Mouse (Mus musculus) hindbrain, embryonic 13.5 days (tissue): ENCODE measurements around the gene Lonp2. TPM values are rescaled to one million over a fixed set of nuclear protein-coding genes. Genes with fewer than 3 reads are reported as not detected.

Experiments
- ATAC-seq: fragments of 200-750 bp; cut with Nextera tagmentation; 2 replicates; pipeline ENCODE4 v1.8.0; 2017; ENCODE audit warnings: moderate TSS enrichment; ENCODE audit not compliant: low FRiP score
- H3K27ac ChIP-seq: fragments of 300-500 bp; sonication (generic); 2 replicates; pipeline ENCODE4 v1.5.1; 2015; ENCODE audit warnings: inconsistent platforms, mild to moderate bottlenecking, moderate library complexity
- H3K27me3 ChIP-seq: fragments of 300-500 bp; sonication (generic); 2 replicates; pipeline ENCODE4 v1.6.1; 2015; ENCODE audit warnings: mild to moderate bottlenecking, inconsistent platforms
- H3K36me3 ChIP-seq: fragments of 300-500 bp; sonication (generic); 2 replicates; pipeline ENCODE4 v1.6.1; 2015; ENCODE audit warnings: mild to moderate bottlenecking, inconsistent platforms
- H3K4me1 ChIP-seq: fragments of 300-500 bp; sonication (generic); replicated peaks from 2 replicates; pipeline ENCODE4 v1.6.1; 2015; ENCODE audit warnings: inconsistent platforms
- H3K4me2 ChIP-seq: fragments of 300-500 bp; sonication (generic); 2 replicates; pipeline ENCODE4 v1.6.1; 2015; ENCODE audit warnings: inconsistent platforms, mild to moderate bottlenecking, moderate library complexity
- H3K4me3 ChIP-seq: fragments of 300-500 bp; sonication (generic); 2 replicates; pipeline ENCODE4 v1.5.1; 2015; ENCODE audit warnings: mild to moderate bottlenecking, inconsistent platforms
- H3K9ac ChIP-seq: fragments of 300-500 bp; sonication (generic); 2 replicates; pipeline ENCODE4 v1.6.1; 2015; ENCODE audit warnings: mild to moderate bottlenecking, inconsistent platforms
- H3K9me3 ChIP-seq: fragments of 300-500 bp; sonication (generic); 2 replicates; pipeline ENCODE4 v1.6.1; 2016; ENCODE audit warnings: inconsistent platforms
- WGBS: fragments of 180-500 bp; shearing (Covaris S2); methylation state at CpG from one replicate; pipeline ENCODE4 v1.1.7; 2015; 5-methylcytosine and 5-hydroxymethylcytosine counted together
- polyA plus RNA-seq: library from polyadenylated mRNA; unstranded; fragments of >200 nt; fragmentation: Nextera tagmentation; extraction: Ambion mirVana; gene quantifications from 2 replicates; pipeline ENCODE4 v1.2.1, GENCODE M21; 2015

Lonp2 gene
- polyA plus RNA-seq, 1 experiment from 2014 or later, result 92.4 TPM

- peak overlapping the region; percentile 78 for H3K4me2 ChIP-seq
- no peaks in the 10 kb centered on the region for H3K27me3 ChIP-seq
- WGBS, result 7% methylated on average over 18 of the region's 18 CpGs
- H3K4me3 ChIP-seq, result peak overlapping the region; percentile 85
- no peak for ATAC-seq
- H3K4me1 ChIP-seq, result peaks cover 40% of the 10 kb centered on the region
- H3K27ac ChIP-seq, result peak overlapping the region; percentile 99
- peak overlapping the region; percentile 98 for H3K9ac ChIP-seq
- no peaks in the 10 kb centered on the region for H3K9me3 ChIP-seq
- H3K36me3 ChIP-seq, result no peaks in the 10 kb centered on the region
These were observed 120.7 kb downstream of the Lonp2 start for GRCm38 (mm10) chr8:86744313-86745220.

- Histone ChIP-seq H3K27me3 (no peaks in the 10 kb centered on the region), H3K4me2 (peak within 1 kb of the TSS; percentile 78), H3K9ac (peak within 1 kb of the TSS; percentile 98), H3K4me1 (peaks cover 40% of the 10 kb centered on the region), H3K4me3 (peak within 1 kb of the TSS; percentile 85), H3K36me3 (no peaks in the 10 kb centered on the region), H3K9me3 (no peaks in the 10 kb centered on the region), H3K27ac (peak within 1 kb of the TSS; percentile 99)
- WGBS, result 0% methylated on average over 61 of the region's 88 CpGs
- ATAC-seq, result peak; percentile 84
These were observed 121.5 kb downstream of the Lonp2 start, which contains the start of the genes Gm10638 and Siah1a for GRCm38 (mm10) chr8:86745221-86745934. Gene Gm10638, plus strand, starts transcription at chr8:86745699. Gene Siah1a, minus strand, starts transcription at chr8:86745934.

- peaks cover 40% of the 10 kb centered on the region for H3K4me1 ChIP-seq
- H3K4me3 ChIP-seq, result peak overlapping the region; percentile 85
- H3K9ac ChIP-seq, result peak overlapping the region; percentile 98
- H3K4me2 ChIP-seq, result peak overlapping the region; percentile 78
- H3K9me3 ChIP-seq, result no peaks in the 10 kb centered on the region
- ATAC-seq, result peak; percentile 88
- H3K27me3 ChIP-seq, result no peaks in the 10 kb centered on the region
- H3K27ac ChIP-seq, result peak overlapping the region; percentile 99
- H3K36me3 ChIP-seq, result no peaks in the 10 kb centered on the region
- under 1% methylated on average over 48 of the region's 70 CpGs for WGBS
These were observed 122.1 kb downstream of the Lonp2 start for GRCm38 (mm10) chr8:86745935-86746441.

- peak overlapping the region; percentile 98 for H3K9ac ChIP-seq
- no peaks in the 10 kb centered on the region for H3K36me3 ChIP-seq
- peak overlapping the region; percentile 78 for H3K4me2 ChIP-seq
- ATAC-seq, result peak; percentile 49
- peaks cover 37% of the 10 kb centered on the region for H3K4me1 ChIP-seq
- H3K9me3 ChIP-seq, result no peaks in the 10 kb centered on the region
- no peaks in the 10 kb centered on the region for H3K27me3 ChIP-seq
- H3K4me3 ChIP-seq, result peak overlapping the region; percentile 85
- peak overlapping the region; percentile 99 for H3K27ac ChIP-seq
- whole genome bisulfite sequencing, result 1% methylated on average over 11 of the region's 11 CpGs
These were observed 122.7 kb downstream of the Lonp2 start for GRCm38 (mm10) chr8:86746511-86746910.

- H3K4me2 ChIP-seq, result no peak overlapping the region
- H3K27me3 ChIP-seq, result no peaks in the 10 kb centered on the region
- peaks cover 9% of the 10 kb centered on the region for H3K4me1 ChIP-seq
- H3K36me3 ChIP-seq, result no peaks in the 10 kb centered on the region
- ATAC-seq, result no peak
- H3K9me3 ChIP-seq, result no peaks in the 10 kb centered on the region
- no peak overlapping the region for H3K9ac ChIP-seq
- no peak overlapping the region for H3K27ac ChIP-seq
- 63% methylated on average over 2 of the region's 2 CpGs for WGBS
- H3K4me3 ChIP-seq, result no peak overlapping the region
These were observed 126.0 kb downstream of the Lonp2 start for GRCm38 (mm10) chr8:86749842-86750241.

GRCm38 (mm10) chr8:86756948-86757733 lies 133.3 kb downstream of the Lonp2 start:
- Histone ChIP-seq H3K27me3 (0 out of 2 replicates have a peak, but pooled peaks cover 3% of the 10 kb centered on the region), H3K9ac (peak overlapping the region; percentile 55), H3K36me3 (no peaks in the 10 kb centered on the region), H3K27ac (no peak overlapping the region), H3K4me2 (peak overlapping the region; percentile 48), H3K9me3 (no peaks in the 10 kb centered on the region), H3K4me3 (peak overlapping the region; percentile 11; the same call in 1 of the 2 replicates), H3K4me1 (peaks cover 6% of the 10 kb centered on the region)
- no peak for ATAC-seq
- 16% methylated on average over 23 of the region's 23 CpGs for WGBS

- no peak overlapping the region for H3K27ac ChIP-seq
- no peak overlapping the region for H3K9ac ChIP-seq
- WGBS, result 81% methylated on average over 3 of the region's 3 CpGs
- H3K4me3 ChIP-seq, result no peak overlapping the region
- 0 out of 2 replicates have a peak, but pooled peaks cover 3% of the 10 kb centered on the region for H3K27me3 ChIP-seq
- no peaks in the 10 kb centered on the region for H3K36me3 ChIP-seq
- no peak overlapping the region for H3K4me2 ChIP-seq
- ATAC-seq, result no peak
- no peaks in the 10 kb centered on the region for H3K9me3 ChIP-seq
- peaks cover 6% of the 10 kb centered on the region for H3K4me1 ChIP-seq
These were observed 134.8 kb downstream of the Lonp2 start for GRCm38 (mm10) chr8:86758651-86759050.

GRCm38 (mm10) chr8:86759090-86759491 lies 135.2 kb downstream of the Lonp2 start:
- Histone ChIP-seq H3K4me2 (no peak overlapping the region), H3K9me3 (no peaks in the 10 kb centered on the region), H3K27me3 (0 out of 2 replicates have a peak, but pooled peaks cover 3% of the 10 kb centered on the region), H3K9ac (no peak overlapping the region), H3K4me3 (no peak overlapping the region), H3K4me1 (peaks cover 6% of the 10 kb centered on the region), H3K27ac (no peak overlapping the region), H3K36me3 (no peaks in the 10 kb centered on the region)
- WGBS, result 64% methylated on average over 4 of the region's 4 CpGs
- ATAC-seq, result no peak

- 0 out of 2 replicates have a peak, but pooled peaks cover 3% of the 10 kb centered on the region for H3K27me3 ChIP-seq
- no peak overlapping the region for H3K27ac ChIP-seq
- H3K9ac ChIP-seq, result no peak overlapping the region
- no peak for ATAC-seq
- no peaks in the 10 kb centered on the region for H3K9me3 ChIP-seq
- H3K4me1 ChIP-seq, result peaks cover 6% of the 10 kb centered on the region
- H3K4me3 ChIP-seq, result no peak overlapping the region
- H3K4me2 ChIP-seq, result no peak overlapping the region
- no peaks in the 10 kb centered on the region for H3K36me3 ChIP-seq
- 79% methylated on average over 6 of the region's 6 CpGs for WGBS
These were observed 136.9 kb downstream of the Lonp2 start for GRCm38 (mm10) chr8:86760746-86761145.

GRCm38 (mm10) chr8:86762806-86763205 lies 139.0 kb downstream of the Lonp2 start:
- Histone ChIP-seq H3K9ac (no peak overlapping the region), H3K9me3 (no peaks in the 10 kb centered on the region), H3K27ac (no peak overlapping the region), H3K4me1 (no peaks in the 10 kb centered on the region), H3K27me3 (no peaks in the 10 kb centered on the region), H3K4me3 (no peak overlapping the region), H3K4me2 (no peak overlapping the region), H3K36me3 (no peaks in the 10 kb centered on the region)
- 60% methylated on average over 5 of the region's 5 CpGs for WGBS
- ATAC-seq, result no peak

- Histone ChIP-seq H3K27ac (no peak overlapping the region), H3K27me3 (no peaks in the 10 kb centered on the region), H3K4me1 (no peaks in the 10 kb centered on the region), H3K9ac (no peak overlapping the region), H3K9me3 (no peaks in the 10 kb centered on the region), H3K36me3 (no peaks in the 10 kb centered on the region), H3K4me2 (no peak overlapping the region), H3K4me3 (no peak overlapping the region)
- ATAC-seq, result no peak
- WGBS, result 89% methylated on average over 10 of the region's 10 CpGs
These were observed 141.3 kb downstream of the Lonp2 start for GRCm38 (mm10) chr8:86765155-86765554.
